Mouse (Mus musculus): ENCODE results near the gene Nova2.

- TF ChIP-seq POLR2A (IDR thresholded peaks at IDR 0.05; ENCODE audit: low read depth, low read length) (no peak), CTCF (IDR thresholded peaks at IDR 0.05; ENCODE audit: extremely low read depth, insufficient read depth, insufficient read length, insufficient replicate concordance) (no peak)
Measured at GRCm38 (mm10) chr7:18884745-18885422, 40.8 kb upstream of the Nova2 start.
